Mouse (Mus musculus) embryo, embryonic 11.5 days (tissue): ENCODE measurements around the gene Lpcat4.

Experiments used
- DNase-seq: peaks from one replicate; pipeline ENCODE4 v3.0.0-alpha.2; 2012; ENCODE audit warnings: low read depth, low spot score

Gene Lpcat4

GRCm38 (mm10) chr2:112239212-112239934 is at the start of gene Lpcat4:
Gene Lpcat4, plus strand, starts transcription at chr2:112239468.
- peak; percentile 85 for DNase-seq

DNA sequence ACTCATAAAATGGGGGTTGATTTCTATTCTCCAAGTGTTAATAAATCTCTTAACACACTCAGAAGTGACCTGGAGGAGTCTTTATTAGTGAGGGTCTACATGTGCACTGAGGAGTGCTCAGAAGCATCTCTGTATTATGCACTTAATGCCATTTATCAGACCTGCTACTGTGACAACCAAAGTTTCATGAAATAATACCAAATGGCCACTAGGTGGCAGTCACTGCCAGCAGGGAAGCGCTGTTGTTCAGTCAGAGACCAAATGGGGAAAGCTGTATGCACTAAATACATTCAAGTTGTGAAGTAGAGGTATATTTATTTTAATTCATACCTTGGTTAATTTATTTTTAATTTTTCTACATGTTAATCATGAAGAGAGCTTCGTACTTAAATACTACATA is 42.4 kb upstream of the Lpcat4 start:
- DNase-seq, result peak; percentile 54

DNA sequence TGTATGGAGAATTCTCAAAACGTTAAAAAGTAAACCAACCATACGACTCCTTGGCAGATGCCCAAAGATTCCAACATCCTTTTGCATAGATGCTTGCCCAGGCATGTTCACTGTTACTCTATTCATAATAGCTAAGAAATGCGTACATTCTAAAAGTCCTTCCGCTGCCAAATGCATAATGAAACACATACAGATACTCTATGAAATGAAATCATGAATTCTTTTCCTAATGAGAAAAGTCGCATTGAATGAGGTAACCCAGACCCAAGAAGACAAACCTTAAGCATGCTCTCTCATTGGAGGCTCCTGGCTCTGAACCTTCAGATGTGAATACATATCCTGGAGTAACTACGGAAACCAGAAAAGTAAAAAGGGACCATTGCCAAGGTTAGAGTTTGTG is 36.2 kb upstream of the Lpcat4 start:
- no peak for DNase-seq

DNA sequence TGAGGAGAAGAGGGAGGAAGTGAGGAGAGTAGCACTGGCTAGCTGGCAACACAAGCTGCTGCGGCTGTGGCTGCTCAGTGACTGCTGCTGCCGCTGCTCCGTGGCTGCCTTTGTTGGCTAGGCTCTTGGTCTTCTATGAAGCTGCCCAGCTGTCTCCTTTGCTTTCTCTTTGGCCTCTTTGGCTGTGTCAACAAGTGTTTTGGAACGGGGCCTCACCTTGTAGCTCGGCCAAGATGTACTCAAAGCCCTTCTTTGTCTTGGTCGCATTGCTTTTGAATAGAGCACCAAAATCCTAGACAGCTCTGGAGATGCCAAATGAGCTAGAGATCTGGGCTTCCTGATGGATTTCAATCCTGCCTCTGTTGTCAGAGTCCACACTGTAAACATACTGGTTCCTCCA is 29.1 kb upstream of the Lpcat4 start:
- no peak for DNase-seq

- no peak for DNase-seq
These were observed 28.6 kb upstream of the Lpcat4 start for GRCm38 (mm10) chr2:112210699-112211098.

DNA sequence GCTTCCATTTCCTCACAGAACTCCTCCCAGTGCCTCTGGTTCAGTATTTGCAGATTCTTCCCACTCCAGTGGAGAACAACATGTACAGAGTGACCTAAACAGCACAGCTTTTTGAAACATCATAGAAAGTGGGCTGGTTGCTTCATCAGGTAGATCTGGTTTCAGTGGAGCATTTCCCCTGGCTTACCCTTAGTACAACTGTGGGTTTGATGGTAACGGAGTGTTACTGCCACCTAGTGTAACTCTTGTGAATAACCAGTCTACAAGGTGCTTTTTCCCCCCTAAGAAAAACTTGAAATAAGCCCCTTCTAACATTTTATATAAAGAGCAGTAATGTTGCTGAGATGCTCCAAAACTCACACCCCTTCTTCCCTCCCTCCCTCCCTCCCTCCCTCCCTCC is 23.3 kb upstream of the Lpcat4 start:
- peak; percentile 16 for DNase-seq

- no peak for DNase-seq
These were observed 21.7 kb upstream of the Lpcat4 start for GRCm38 (mm10) chr2:112217614-112218013.

GRCm38 (mm10) chr2:112220880-112221279 is 18.4 kb upstream of the Lpcat4 start:
- no peak for DNase-seq

- no peak for DNase-seq
These were observed 16.7 kb upstream of the Lpcat4 start for GRCm38 (mm10) chr2:112222607-112223006.

- no peak for DNase-seq
These were observed 14.9 kb upstream of the Lpcat4 start for GRCm38 (mm10) chr2:112224356-112224755.

GRCm38 (mm10) chr2:112232623-112233022 is 6.6 kb upstream of the Lpcat4 start:
- no peak for DNase-seq

GRCm38 (mm10) chr2:112236620-112237019 is 2.6 kb upstream of the Lpcat4 start:
- no peak for DNase-seq

DNA sequence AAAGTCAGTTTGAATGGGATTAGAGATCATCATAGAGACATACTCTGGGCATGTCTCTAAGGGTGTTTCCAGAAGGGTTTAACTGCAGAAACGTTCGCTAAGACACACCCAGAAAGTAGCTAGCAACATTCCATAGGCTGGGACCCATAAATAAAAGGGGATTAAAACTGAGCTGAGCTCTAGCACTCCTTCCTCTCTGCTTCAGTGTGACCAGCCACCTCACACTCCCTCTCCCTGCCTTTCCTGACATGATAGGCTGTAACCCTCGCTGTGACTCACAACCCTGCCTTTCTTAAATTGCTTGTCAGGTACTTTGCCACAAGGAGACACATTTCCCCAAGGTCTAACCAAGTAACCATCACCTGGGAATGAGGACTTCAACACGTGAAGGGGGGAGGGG is 1.3 kb upstream of the Lpcat4 start:
- no peak for DNase-seq

DNA sequence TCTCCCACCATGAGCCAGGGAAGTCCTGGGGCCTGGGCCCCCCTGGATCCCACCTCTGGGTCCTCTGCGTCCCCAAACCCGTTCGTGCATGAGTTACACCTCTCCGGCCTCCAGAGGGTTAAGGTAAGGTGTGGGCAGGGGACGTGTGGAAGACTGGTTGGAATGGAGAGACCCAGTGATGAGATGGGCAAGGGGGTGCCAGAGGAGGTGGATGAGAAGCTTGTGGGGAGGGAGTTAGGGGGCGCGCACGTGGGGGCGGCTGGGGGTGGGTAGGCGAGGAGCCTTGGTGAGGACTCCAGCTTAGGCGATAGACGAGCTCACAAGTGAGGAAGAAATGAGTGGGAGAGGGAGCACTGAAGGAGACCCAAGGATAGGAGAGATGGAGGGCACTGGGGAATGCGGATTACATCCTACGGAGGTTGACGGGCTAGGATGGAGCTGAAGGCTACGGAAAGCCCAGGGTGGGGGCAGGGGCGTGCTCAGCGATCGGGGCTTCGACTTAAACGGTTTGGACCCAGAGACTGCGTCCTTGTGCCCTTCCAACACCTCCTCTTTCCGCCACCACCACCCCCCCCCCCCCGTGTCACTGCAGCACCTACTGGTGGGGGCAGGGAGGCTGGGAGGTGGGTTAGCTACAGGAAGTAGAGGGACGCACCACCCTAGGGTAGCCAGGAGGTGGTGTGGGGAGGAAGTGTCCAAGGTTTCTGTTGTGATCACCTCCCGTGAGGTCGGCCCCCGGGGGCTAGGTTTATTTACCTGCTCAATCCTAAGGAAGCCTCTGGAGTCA is 860 bp downstream of the Lpcat4 start:
- DNase-seq, result no peak

DNA sequence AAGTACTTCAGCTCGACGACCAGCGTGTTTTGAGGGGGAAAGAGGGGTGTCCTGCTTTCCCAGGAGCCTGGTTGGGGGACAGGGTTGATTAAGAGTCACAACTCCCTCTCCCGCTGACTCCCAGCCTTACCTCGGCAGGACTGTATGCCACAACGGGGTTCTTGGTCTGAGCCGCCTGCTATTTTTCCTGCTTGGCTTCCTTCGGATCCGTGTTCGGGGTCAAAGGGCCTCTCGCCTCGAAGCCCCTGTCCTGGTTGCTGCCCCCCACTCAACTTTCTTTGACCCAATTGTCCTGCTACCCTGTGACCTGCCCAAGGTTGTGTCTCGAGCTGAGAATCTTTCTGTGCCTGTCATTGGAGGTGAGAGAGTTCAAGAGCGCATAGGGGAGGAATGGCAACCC is 2.5 kb downstream of the Lpcat4 start:
- DNase-seq, result no peak

DNA sequence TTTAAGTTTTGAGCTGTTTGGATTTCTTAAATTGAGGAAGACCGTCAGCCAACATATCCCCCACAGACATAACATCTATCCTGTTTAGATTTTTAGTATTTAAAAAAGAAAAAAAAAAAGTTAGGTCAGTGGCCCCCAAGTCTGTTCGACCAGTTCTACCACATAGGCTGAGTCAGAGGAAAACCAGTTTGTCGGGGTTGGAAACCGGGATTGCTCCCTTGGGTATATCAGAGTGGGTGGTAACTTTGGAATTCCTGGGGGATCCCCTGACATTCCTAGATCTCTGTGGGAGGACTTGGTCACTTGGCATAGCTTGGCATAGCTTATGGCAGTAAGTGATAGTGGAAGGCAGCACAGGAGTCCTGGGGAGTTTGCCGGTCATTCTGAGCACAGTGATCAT is 6.0 kb downstream of the Lpcat4 start:
- DNase-seq, result no peak

- no peak for DNase-seq
These were observed 6.9 kb downstream of the Lpcat4 start for GRCm38 (mm10) chr2:112246193-112246592.

GRCm38 (mm10) chr2:112247323-112247722 is 8.1 kb downstream of the Lpcat4 start:
- DNase-seq, result no peak

GRCm38 (mm10) chr2:112249780-112250453 is 10.6 kb downstream of the Lpcat4 start:
- no peak for DNase-seq

DNA sequence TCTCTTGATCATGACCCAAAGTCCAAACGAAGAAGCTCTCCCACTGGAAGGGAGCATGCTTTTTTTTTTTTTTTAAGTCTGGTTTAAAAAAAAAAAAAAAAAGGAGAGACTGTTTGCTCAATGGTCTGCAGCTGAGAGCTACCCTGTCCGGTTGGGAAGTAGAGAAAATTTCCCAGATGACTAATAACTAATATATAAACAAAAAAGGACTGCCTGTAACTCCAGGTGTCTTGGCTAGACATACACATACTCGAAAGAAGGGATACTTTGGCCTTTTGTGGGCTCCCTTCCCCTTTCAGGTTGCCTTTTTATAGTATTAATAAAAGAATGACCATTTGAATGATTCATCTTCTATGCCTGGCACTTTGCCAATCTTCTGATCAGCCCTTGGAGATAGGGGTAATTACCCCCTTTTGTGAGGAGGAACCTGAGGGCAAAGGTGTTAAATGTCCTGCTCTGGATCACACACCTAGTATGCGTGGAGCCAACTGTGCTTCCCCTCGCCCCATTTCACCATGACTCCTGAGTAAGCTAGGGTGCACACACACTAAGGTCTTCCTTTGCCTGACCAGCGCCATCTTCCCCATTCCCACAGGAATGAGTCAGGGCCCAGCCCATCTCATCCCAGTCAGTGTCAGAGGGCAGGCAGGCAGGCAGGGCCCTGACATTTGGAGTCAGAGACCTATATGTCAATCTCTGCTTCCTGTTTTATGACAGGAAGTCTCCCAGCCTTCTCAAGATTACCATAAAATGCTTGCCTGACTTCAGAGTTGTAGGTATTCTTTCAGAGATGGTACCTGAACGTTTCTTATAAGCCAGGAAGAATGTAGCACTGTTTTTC is 15.6 kb downstream of the Lpcat4 start:
- no peak for DNase-seq

- no peak for DNase-seq
These were observed 20.1 kb downstream of the Lpcat4 start, which contains the start of gene Nutm1 for GRCm38 (mm10) chr2:112259241-112259962. Gene Nutm1, minus strand, starts transcription at chr2:112259291.
